Mouse (Mus musculus) left cerebral cortex, postnatal 25 days (tissue): Measurements from ENCODE around the gene Adh6b. TPM values are rescaled to one million over a fixed set of nuclear protein-coding genes. Genes with fewer than 3 reads are reported as not detected.
"Not testable (repeated sequence)": the region's sequence is repeated elsewhere in the genome, so short reads cannot be mapped to it uniquely, and the experiment has no call there.

Experiments used
- DNase-seq, 2 experiments: peaks; one replicate each; pipeline ENCODE4 v3.0.0; 2022; ENCODE audit warnings: low spot score in 2 of 2, mixed read lengths in 1 of 2
- intact Hi-C: fragments of 180-260 bp; cut with DNase I; formaldehyde crosslinking; loops from one replicate; pipeline ENCODE4 v1.15.1; 2025
- total RNA-seq, 2 experiments: library from RNA; stranded (reverse); gene quantifications; 2 replicates each; pipeline ENCODE4 v1.2.3; 2021

Gene Adh6b
- total RNA-seq, 2 experiments from 2014 or later, result not detected

GRCm38 (mm10) chr3:138352012-138352809 is 10.6 kb downstream of the Adh6b start:
- no peak for DNase-seq
- intact Hi-C loops, result no loop called here

- intact Hi-C loops, result no loop called here
These were observed 17.3 kb downstream of the Adh6b start for GRCm38 (mm10) chr3:138358856-138359255.

GRCm38 (mm10) chr3:138360721-138361120 is 19.1 kb downstream of the Adh6b start:
- no peak for DNase-seq
- intact Hi-C loops, result no loop called here

More at GRCm38 (mm10) chr3:138358856-138359255, 17.3 kb downstream of the Adh6b start:
- no peak for DNase-seq

- intact Hi-C loops, result no loop called here
- no peak for DNase-seq
These were observed 21.3 kb downstream of the Adh6b start for GRCm38 (mm10) chr3:138362920-138363319.

- DNase-seq, result no peak
- intact Hi-C loops, result no loop called here
These were observed 24.6 kb downstream of the Adh6b start for GRCm38 (mm10) chr3:138366181-138366580.

- intact Hi-C loops, result no loop called here
- no peak for DNase-seq
These were observed 28.0 kb downstream of the Adh6b start for GRCm38 (mm10) chr3:138369546-138369945.

GRCm38 (mm10) chr3:138370289-138370688 is 28.7 kb downstream of the Adh6b start:
- intact Hi-C loops, DNase-seq: not testable (repeated sequence)

- DNase-seq, result no peak
- intact Hi-C loops, result no loop called here
These were observed 32.3 kb downstream of the Adh6b start for GRCm38 (mm10) chr3:138373920-138374319.

- no peak for DNase-seq
- intact Hi-C loops, result no loop called here
These were observed 33.6 kb downstream of the Adh6b start for GRCm38 (mm10) chr3:138375148-138375547.

- peak in 1 of 2 experiments; percentile 5 for DNase-seq
- intact Hi-C loops, result no loop called here
These were observed 39.6 kb downstream of the Adh6b start for GRCm38 (mm10) chr3:138381133-138381532.

- no peak for DNase-seq
- intact Hi-C loops, result no loop called here
These were observed 45.6 kb downstream of the Adh6b start for GRCm38 (mm10) chr3:138387155-138387554.

GRCm38 (mm10) chr3:138404872-138405271 is 63.3 kb downstream of the Adh6b start:
- no peak for DNase-seq
- intact Hi-C loops, result loop anchor here (1.0 to 5.0 kb wide), 2 partner anchors 183 to 207 kb away; no protein-coding TSS in a partner anchor

- intact Hi-C loops, result loop anchor here (1.0 to 5.0 kb wide), 2 partner anchors 183 to 207 kb away; no protein-coding TSS in a partner anchor
- peak; percentile 43 to 51 for DNase-seq
These were observed 63.8 kb downstream of the Adh6b start for GRCm38 (mm10) chr3:138405341-138405740.

GRCm38 (mm10) chr3:138405840-138406239 is 64.3 kb downstream of the Adh6b start:
- intact Hi-C loops, result loop anchor here (1.0 to 5.0 kb wide), 2 partner anchors 184 to 208 kb away; no protein-coding TSS in a partner anchor
- DNase-seq, result no peak

GRCm38 (mm10) chr3:138407920-138408319 is 66.3 kb downstream of the Adh6b start:
- intact Hi-C loops, result loop anchor here (5.0 kb wide), 1 partner anchor 186 kb away; no protein-coding TSS in a partner anchor
- DNase-seq, result no peak

Other genes starting within 250 kb of the Adh6b start
- 1 to 10 TPM; 5.8 to 7.3 TPM for gene Trmt10a, start 198.3 kb upstream of the Adh6b start, total RNA-seq
- gene Mttp, start 196.8 kb upstream of the Adh6b start, total RNA-seq, result 1 to 10 TPM; 6.0 to 6.2 TPM
- not detected for gene 4930579F01Rik, start 147.9 kb upstream of the Adh6b start, total RNA-seq
- gene Adh7, start 124.0 kb upstream of the Adh6b start, total RNA-seq, result not detected
- under 1 TPM; 0.60 to 0.62 TPM for gene Adh1, start 80.8 kb upstream of the Adh6b start, total RNA-seq
- gene Adh6a, start 28.5 kb upstream of the Adh6b start, total RNA-seq, result not detected
- not detected for gene Adh4, start 73.7 kb downstream of the Adh6b start, total RNA-seq
- gene Adh5, start 101.3 kb downstream of the Adh6b start, total RNA-seq, result 10 to 100 TPM; 59.2 to 60.8 TPM
- gene Metap1, start 147.7 kb downstream of the Adh6b start, total RNA-seq, result 10 to 100 TPM; 40.5 to 43.8 TPM
- gene Eif4e, start 184.4 kb downstream of the Adh6b start, total RNA-seq, result 100 to 1,000 TPM; 176 to 189 TPM